Mouse (Mus musculus) gastrocnemius, adult 18-20 months (tissue): ENCODE data around the gene Sergef. TPM values are rescaled to one million over a fixed set of nuclear protein-coding genes. Genes with fewer than 3 reads are reported as not detected.

Source experiments
- DNase-seq: peaks from one replicate; pipeline ENCODE4 v3.0.0; 2021; ENCODE audit warnings: low spot score
- total RNA-seq, 2 experiments: library from RNA; stranded (reverse); gene quantifications; 2 replicates each; pipeline ENCODE4 v1.2.3; 2021

The Sergef gene
- total RNA-seq, 2 experiments from 2014 or later: 3.9 to 4.3 TPM

GRCm38 (mm10) chr7:46404756-46405155, 234.9 kb downstream of the Sergef start:
- no peak for DNase-seq

DNA sequence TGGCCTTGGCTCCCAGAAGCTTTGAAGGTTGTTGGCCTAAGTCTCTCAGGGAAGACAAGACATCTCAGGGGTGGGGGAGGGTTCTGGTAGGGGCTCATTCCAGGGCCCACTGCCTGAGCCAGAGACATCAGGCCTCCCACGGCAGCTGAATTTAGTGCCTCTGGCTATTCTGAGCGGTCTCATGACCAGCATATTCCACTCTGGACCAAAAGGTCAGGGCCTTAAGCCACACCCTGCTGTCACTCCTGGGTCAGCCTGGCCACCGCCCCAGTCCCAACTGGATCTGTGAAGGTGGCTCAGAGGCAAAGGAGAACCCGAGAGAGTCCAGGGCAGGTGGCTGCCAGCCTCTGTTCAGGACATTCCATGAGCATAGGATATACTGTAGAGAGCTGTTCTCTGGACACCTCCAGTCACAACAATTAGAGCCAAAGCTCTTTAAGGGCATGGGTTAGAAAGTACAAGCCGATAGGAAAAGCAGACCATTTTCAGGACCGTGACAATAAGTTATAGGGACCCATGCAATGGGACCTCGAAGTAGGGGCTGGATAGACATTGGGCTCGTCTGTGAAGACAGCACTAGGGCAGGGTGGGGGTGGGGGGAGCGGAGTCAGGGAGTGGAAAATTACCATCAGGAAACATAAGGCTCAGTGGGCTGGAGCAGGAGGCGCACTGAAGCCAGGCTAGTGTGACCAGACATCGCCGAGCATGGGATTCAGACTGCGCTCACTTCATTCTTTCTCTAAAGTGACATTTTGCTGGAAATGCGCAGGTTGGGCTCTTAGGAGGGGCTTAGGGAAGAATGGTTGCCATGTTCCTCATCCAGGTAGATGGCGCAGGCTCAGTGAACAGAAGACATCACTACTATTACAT, 235.8 kb downstream of the Sergef start:
- peak; percentile 89 for DNase-seq

- no peak for DNase-seq
These were observed 238.0 kb downstream of the Sergef start for GRCm38 (mm10) chr7:46401371-46402180.

DNA sequence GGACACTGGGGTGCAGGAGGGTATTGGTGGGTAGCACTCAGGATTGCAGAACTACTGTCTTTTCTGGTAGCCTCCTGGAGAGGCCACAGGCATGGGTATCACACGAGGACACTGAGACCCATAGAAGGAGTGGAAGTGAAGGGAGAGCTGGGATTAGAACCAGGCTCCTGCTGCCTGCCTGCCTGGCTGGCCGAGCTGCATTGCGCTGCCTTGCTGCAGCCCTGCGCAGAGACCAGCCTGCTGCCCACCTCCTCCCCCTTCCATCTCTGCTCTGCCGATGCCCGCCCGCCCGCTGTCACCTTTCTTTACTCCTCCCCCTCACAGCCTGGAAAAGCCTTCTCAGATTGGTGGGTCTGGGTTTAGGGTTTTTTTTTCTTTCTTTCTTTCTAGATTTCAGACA, 239.3 kb downstream of the Sergef start:
- DNase-seq: no peak

DNA sequence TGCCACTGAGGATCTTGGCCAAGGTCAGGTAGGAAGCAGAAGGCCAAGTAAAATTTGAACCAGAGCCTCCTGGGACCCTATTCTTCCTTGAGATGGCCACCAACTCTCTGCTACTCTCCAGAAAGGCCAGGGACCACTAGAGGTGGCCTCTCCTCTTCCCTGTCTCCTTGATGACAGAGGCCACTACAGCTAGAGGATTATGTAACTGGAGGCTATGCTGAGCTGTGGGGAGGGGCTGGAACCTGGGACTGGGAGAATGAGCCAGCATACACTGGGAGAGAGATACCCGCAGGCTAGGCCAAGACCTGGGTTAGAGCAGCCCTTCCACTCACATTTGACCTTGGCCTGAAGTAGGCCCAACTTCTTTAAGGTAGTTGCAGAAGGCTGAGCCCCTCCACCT, 239.9 kb downstream of the Sergef start:
- no peak for DNase-seq

DNA sequence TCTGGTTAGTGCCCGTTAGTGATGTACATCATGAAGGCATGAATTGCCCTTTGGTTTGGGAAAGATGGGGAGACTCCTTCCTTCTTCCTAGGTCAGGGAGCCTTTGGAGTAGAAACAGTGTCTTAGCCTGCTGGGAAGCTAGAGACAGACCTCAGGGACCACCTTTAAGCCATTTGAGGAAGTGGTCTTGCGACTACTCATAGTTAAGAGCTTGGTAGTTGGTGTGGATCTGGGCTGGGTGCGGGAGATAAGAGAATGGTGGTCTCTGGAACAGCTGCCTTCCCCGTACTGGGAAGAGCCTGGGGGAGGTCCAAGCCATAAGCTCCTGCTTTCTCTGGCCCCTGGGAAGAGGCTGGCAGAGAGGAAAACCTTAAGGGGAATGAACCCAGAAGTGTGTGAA, 241.0 kb downstream of the Sergef start:
- no peak for DNase-seq

DNA sequence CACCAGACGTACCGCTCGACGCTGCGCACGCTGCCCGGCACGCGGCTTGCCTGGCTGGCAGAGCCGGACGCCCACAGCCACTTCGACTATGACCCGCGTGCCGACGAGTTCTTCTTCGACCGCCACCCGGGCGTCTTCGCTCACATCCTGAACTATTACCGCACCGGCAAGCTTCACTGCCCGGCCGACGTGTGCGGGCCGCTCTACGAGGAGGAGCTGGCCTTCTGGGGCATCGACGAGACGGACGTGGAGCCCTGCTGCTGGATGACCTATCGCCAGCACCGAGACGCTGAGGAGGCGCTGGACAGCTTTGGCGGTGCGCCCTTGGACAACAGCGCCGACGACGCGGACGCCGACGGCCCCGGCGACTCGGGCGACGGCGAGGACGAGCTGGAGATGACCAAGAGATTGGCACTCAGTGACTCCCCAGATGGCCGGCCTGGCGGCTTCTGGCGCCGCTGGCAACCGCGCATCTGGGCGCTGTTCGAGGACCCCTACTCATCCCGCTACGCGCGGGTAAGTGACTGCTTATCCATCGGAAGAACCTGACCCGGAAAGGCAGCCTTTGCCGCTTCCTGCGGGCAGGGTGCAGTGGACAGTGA, 241.8 kb downstream of the Sergef start:
- no peak for DNase-seq

GRCm38 (mm10) chr7:46396928-46397731, 242.5 kb downstream of the Sergef start:
- no peak for DNase-seq

GRCm38 (mm10) chr7:46396231-46396927, 243.2 kb downstream of the Sergef start, which contains the start of gene Kcnc1:
TSS of gene Kcnc1 (plus strand) at chr7:46396497.
- peak; percentile 70 for DNase-seq

GRCm38 (mm10) chr7:46395571-46395970, 244.0 kb downstream of the Sergef start:
- no peak for DNase-seq

GRCm38 (mm10) chr7:46394933-46395332, 244.7 kb downstream of the Sergef start:
- no peak for DNase-seq

DNA sequence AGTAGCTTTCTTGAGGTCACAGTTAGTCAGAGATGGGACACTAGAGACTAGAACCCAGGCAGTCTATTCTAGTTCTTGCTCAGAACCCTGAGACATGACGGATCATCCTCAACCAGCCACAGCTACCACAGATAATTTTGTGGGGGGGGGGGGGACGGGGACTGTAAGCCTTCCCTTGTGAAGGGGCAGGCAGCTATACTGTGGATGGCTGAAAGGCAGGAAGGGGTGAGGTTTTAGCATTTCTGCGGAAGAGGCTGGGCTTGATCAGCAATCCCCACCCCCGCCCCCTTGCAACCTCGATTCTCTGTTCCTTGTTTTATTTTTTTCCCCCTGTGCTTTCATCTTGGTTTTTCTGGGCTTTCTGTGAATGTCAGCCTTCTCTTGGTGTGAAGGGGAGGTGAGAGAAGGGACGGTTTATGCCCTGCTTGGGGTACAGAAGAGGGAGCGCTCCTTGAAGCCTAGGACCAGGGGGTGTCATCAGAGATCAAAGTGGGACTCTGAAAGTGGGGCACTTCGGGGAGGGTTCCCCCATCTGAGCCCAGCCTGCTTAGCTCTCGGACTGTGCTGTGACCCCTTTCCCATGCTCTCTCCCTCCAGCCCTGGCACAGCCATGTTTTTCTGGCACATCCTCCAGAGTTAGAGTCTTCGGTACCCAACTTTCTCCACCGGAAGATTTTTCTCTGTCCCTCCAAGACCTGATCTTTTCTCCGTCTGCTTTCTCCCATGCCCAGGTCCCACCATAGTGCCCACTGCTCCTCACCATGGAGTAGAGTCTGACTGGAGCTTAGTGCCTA, 245.7 kb downstream of the Sergef start:
- no peak for DNase-seq

Other genes with a start within 250 kb of the Sergef start
- gene Kcnc1, start 243.3 kb downstream of the Sergef start, total RNA-seq: 10 to 100 TPM; 59.0 to 67.2 TPM
- gene Tph1, start 32.7 kb upstream of the Sergef start, total RNA-seq: under 1 TPM; 0.21 to 0.41 TPM
- gene Saal1, start 70.9 kb upstream of the Sergef start, total RNA-seq: 1 to 10 TPM; 2.7 to 3.0 TPM
- gene Saa3, start 75.9 kb upstream of the Sergef start, total RNA-seq: not detected
- under 1 TPM in 1 of 2 experiments, not detected in 1; 0.09 TPM for gene Saa4, start 92.8 kb upstream of the Sergef start, total RNA-seq
- not detected for gene Saa1, start 103.2 kb upstream of the Sergef start, total RNA-seq
- gene Saa2, start 112.0 kb upstream of the Sergef start, total RNA-seq: under 1 TPM in 1 of 2 experiments, not detected in 1; 0.40 TPM
- gene Hps5, start 156.3 kb upstream of the Sergef start, total RNA-seq: 10 to 100 TPM; 11.2 to 12.1 TPM
- gene Gtf2h1, start 156.3 kb upstream of the Sergef start, total RNA-seq: 10 to 100 TPM; 15.4 to 18.2 TPM
- 1,000 to 10,000 TPM; 2,332 to 2,702 TPM for gene Ldha, start 201.7 kb upstream of the Sergef start, total RNA-seq
- gene Ldhc, start 221.4 kb upstream of the Sergef start, total RNA-seq: not detected